Mouse (Mus musculus) embryonic facial prominence, embryonic 10.5 days (tissue): Measurements from ENCODE around the gene Rnf185. TPM values are rescaled to one million over a fixed set of nuclear protein-coding genes. Genes with fewer than 3 reads are reported as not detected.

Experiments used
- DNase-seq: peaks from one replicate; pipeline ENCODE4 v3.0.0-alpha.2; 2017; ENCODE audit warnings: low spot score
- H3K27ac ChIP-seq: fragments of 300-500 bp; sonication (generic); replicated peaks from 2 replicates; pipeline ENCODE4 v1.5.1; 2016; ENCODE audit warnings: mild to moderate bottlenecking
- H3K27me3 ChIP-seq: fragments of 300-500 bp; sonication (generic); replicated peaks from 2 replicates; pipeline ENCODE4 v1.6.1; 2016; ENCODE audit warnings: low read depth, mild to moderate bottlenecking; ENCODE audit not compliant: poor library complexity, severe bottlenecking
- H3K36me3 ChIP-seq: fragments of 300-500 bp; sonication (generic); replicated peaks from 2 replicates; pipeline ENCODE4 v1.6.1; 2016; ENCODE audit warnings: mild to moderate bottlenecking, moderate library complexity
- H3K4me1 ChIP-seq: fragments of 300-500 bp; sonication (generic); 2 replicates; pipeline ENCODE4 v1.6.1; 2016
- H3K4me3 ChIP-seq: fragments of 300-500 bp; sonication (generic); 2 replicates; pipeline ENCODE4 v1.5.1; 2016; ENCODE audit warnings: mild to moderate bottlenecking, moderate library complexity
- H3K9me3 ChIP-seq: fragments of 300-500 bp; sonication (generic); 2 replicates; pipeline ENCODE4 v1.6.1; 2016; ENCODE audit warnings: mild to moderate bottlenecking
- WGBS: fragments of 180-500 bp; shearing (Covaris S2); methylation state at CpG from one replicate; pipeline ENCODE4 v1.1.7; 2016; 5-methylcytosine and 5-hydroxymethylcytosine counted together
- polyA plus RNA-seq: library from polyadenylated mRNA; unstranded; fragments of >200 nt; fragmentation: Nextera tagmentation; extraction: Ambion mirVana; gene quantifications from 2 replicates; pipeline ENCODE4 v1.2.1, GENCODE M21; 2016

Rnf185 gene
- polyA plus RNA-seq, 1 experiment from 2014 or later, result 37.6 TPM

- Histone ChIP-seq H3K27me3 (no peaks in the 10 kb centered on the region), H3K9me3 (no peaks in the 10 kb centered on the region), H3K4me3 (no peak overlapping the region), H3K27ac (no peak overlapping the region), H3K36me3 (no peaks in the 10 kb centered on the region), H3K4me1 (no peaks in the 10 kb centered on the region)
- DNase-seq, result no peak
Measured at GRCm38 (mm10) chr11:3441696-3442443, 10.3 kb downstream of the Rnf185 start.

DNA sequence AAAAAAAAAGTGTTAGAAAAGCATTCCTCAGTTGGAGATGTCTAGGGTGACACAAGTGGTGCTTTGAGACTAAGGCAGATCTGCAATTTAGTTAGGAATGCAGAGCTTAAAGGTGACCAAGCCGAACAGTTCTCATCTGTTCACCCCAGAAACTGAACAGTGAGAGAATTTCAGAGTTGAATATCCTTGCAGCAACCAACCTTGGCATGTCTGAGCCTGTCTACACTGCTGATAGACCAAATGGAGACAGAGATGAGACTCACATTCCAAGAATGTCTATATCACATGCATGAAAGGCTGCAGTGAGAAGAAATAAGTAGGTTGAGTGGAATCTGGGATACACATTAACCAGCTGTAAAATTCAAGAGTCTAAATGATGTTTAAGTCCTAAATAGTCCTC, 14.5 kb downstream of the Rnf185 start:
- Histone ChIP-seq H3K9me3 (no peaks in the 10 kb centered on the region), H3K4me3 (no peak overlapping the region), H3K27ac (no peak overlapping the region), H3K4me1 (no peaks in the 10 kb centered on the region), H3K27me3 (no peaks in the 10 kb centered on the region), H3K36me3 (0 out of 2 replicates have a peak, but pooled peaks cover 4% of the 10 kb centered on the region)
- 87% methylated on average over 1 of the region's 1 CpGs for WGBS
- DNase-seq, result no peak

- WGBS, result 78% methylated on average over 4 of the region's 4 CpGs
- Histone ChIP-seq H3K4me3 (no peak overlapping the region), H3K9me3 (no peaks in the 10 kb centered on the region), H3K36me3 (0 out of 2 replicates have a peak, but pooled peaks cover 10% of the 10 kb centered on the region), H3K27ac (no peak overlapping the region), H3K27me3 (no peaks in the 10 kb centered on the region), H3K4me1 (no peaks in the 10 kb centered on the region)
- no peak for DNase-seq
Measured at GRCm38 (mm10) chr11:3433809-3434208, 18.4 kb downstream of the Rnf185 start.

- H3K27me3 ChIP-seq, result no peaks in the 10 kb centered on the region
- H3K27ac ChIP-seq, result no peak overlapping the region
- H3K9me3 ChIP-seq, result no peaks in the 10 kb centered on the region
- 96% methylated on average over 6 of the region's 6 CpGs for WGBS
- H3K4me1 ChIP-seq, result no peaks in the 10 kb centered on the region
- H3K4me3 ChIP-seq, result no peak overlapping the region
- DNase-seq, result no peak
- 0 out of 2 replicates have a peak, but pooled peaks cover 10% of the 10 kb centered on the region for H3K36me3 ChIP-seq
Measured at GRCm38 (mm10) chr11:3431976-3432603, 20.1 kb downstream of the Rnf185 start.

- 94% methylated on average over 3 of the region's 3 CpGs for WGBS
- DNase-seq, result no peak
Measured at GRCm38 (mm10) chr11:3431515-3431914, 20.6 kb downstream of the Rnf185 start.

GRCm38 (mm10) chr11:3428632-3429031, 23.5 kb downstream of the Rnf185 start:
- Histone ChIP-seq H3K4me1 (no peaks in the 10 kb centered on the region), H3K9me3 (0 out of 2 replicates have a peak, but pooled peaks cover 2% of the 10 kb centered on the region), H3K36me3 (peaks cover 36% of the 10 kb centered on the region), H3K27ac (no peak overlapping the region), H3K27me3 (no peaks in the 10 kb centered on the region), H3K4me3 (no peak overlapping the region)
- no peak for DNase-seq
- 85% methylated on average over 7 of the region's 7 CpGs for WGBS

More at GRCm38 (mm10) chr11:3431515-3431914, 20.6 kb downstream of the Rnf185 start:
- Histone ChIP-seq H3K27ac (no peak overlapping the region), H3K4me1 (no peaks in the 10 kb centered on the region), H3K27me3 (no peaks in the 10 kb centered on the region), H3K36me3 (peaks cover 11% of the 10 kb centered on the region; the same call in 1 of the 2 replicates), H3K4me3 (no peak overlapping the region), H3K9me3 (no peaks in the 10 kb centered on the region)

GRCm38 (mm10) chr11:3427697-3428230, 24.4 kb downstream of the Rnf185 start:
- 87% methylated on average over 3 of the region's 3 CpGs for WGBS
- peaks cover 45% of the 10 kb centered on the region for H3K36me3 ChIP-seq
- no peak overlapping the region for H3K4me3 ChIP-seq
- H3K27ac ChIP-seq, result no peak overlapping the region
- no peak for DNase-seq
- H3K4me1 ChIP-seq, result no peaks in the 10 kb centered on the region
- 0 out of 2 replicates have a peak, but pooled peaks cover 2% of the 10 kb centered on the region for H3K9me3 ChIP-seq
- no peaks in the 10 kb centered on the region for H3K27me3 ChIP-seq

- H3K36me3 ChIP-seq, result peaks cover 74% of the 10 kb centered on the region
- WGBS, result 85% methylated on average over 4 of the region's 4 CpGs
- H3K4me3 ChIP-seq, result no peak overlapping the region
- H3K9me3 ChIP-seq, result 0 out of 2 replicates have a peak, but pooled peaks cover 2% of the 10 kb centered on the region
- DNase-seq, result no peak
- H3K27ac ChIP-seq, result no peak overlapping the region
- H3K27me3 ChIP-seq, result no peaks in the 10 kb centered on the region
- no peaks in the 10 kb centered on the region for H3K4me1 ChIP-seq
Measured at GRCm38 (mm10) chr11:3422242-3422641, 29.9 kb downstream of the Rnf185 start.

GRCm38 (mm10) chr11:3418741-3419140, 33.4 kb downstream of the Rnf185 start:
- Histone ChIP-seq H3K4me3 (no peak overlapping the region), H3K27ac (no peak overlapping the region; the same call in 1 of the 2 replicates), H3K36me3 (peaks cover 75% of the 10 kb centered on the region), H3K4me1 (no peaks in the 10 kb centered on the region), H3K9me3 (no peaks in the 10 kb centered on the region), H3K27me3 (no peaks in the 10 kb centered on the region)
- 86% methylated on average over 4 of the region's 4 CpGs for WGBS
- no peak for DNase-seq

GRCm38 (mm10) chr11:3417795-3418194, 34.4 kb downstream of the Rnf185 start:
- Histone ChIP-seq H3K36me3 (peaks cover 66% of the 10 kb centered on the region), H3K27me3 (no peaks in the 10 kb centered on the region), H3K9me3 (no peaks in the 10 kb centered on the region), H3K27ac (no peak overlapping the region), H3K4me3 (no peak overlapping the region), H3K4me1 (no peaks in the 10 kb centered on the region)
- DNase-seq, result no peak
- WGBS, result 79% methylated on average over 6 of the region's 6 CpGs

DNA sequence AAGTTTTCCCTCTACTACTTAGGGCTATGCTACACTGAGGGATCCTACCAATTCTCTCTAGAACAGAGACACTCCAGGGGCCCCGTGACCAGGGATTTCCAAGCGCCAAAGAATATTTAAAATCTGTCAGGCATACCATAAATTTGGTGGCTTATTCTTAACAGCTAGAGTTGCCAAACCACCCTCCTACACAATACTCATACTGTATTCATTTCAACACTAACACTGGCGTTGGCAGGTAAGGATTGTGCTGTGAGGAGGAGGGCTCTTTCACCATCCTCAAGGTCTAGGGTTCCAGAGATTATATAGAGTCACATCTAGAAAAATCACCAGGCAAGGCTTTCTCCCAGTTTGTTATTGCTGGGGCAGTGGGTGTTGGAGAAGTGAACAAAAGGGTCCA, 35.8 kb downstream of the Rnf185 start:
- WGBS, result 96% methylated on average over 3 of the region's 3 CpGs

GRCm38 (mm10) chr11:3412111-3412510, 40.1 kb downstream of the Rnf185 start:
- no peak for DNase-seq
- Histone ChIP-seq H3K27ac (no peak overlapping the region), H3K4me1 (peaks cover 15% of the 10 kb centered on the region), H3K27me3 (no peaks in the 10 kb centered on the region), H3K36me3 (peaks cover 29% of the 10 kb centered on the region), H3K4me3 (no peak overlapping the region), H3K9me3 (no peaks in the 10 kb centered on the region)
- 80% methylated on average over 3 of the region's 3 CpGs for WGBS

More for the DNA sequence above, 35.8 kb downstream of the Rnf185 start:
- H3K27ac ChIP-seq, result no peak overlapping the region
- peaks cover 59% of the 10 kb centered on the region for H3K36me3 ChIP-seq
- no peaks in the 10 kb centered on the region for H3K27me3 ChIP-seq
- H3K4me1 ChIP-seq, result no peaks in the 10 kb centered on the region
- H3K4me3 ChIP-seq, result no peak overlapping the region
- no peaks in the 10 kb centered on the region for H3K9me3 ChIP-seq
- DNase-seq, result no peak
